Mouse (Mus musculus) right cerebral cortex, postnatal 25 days (tissue): ENCODE data around the gene Otoa.

ENCODE experiments used
- DNase-seq: peaks from one replicate; pipeline ENCODE4 v3.0.0; 2022

Gene Otoa

DNA sequence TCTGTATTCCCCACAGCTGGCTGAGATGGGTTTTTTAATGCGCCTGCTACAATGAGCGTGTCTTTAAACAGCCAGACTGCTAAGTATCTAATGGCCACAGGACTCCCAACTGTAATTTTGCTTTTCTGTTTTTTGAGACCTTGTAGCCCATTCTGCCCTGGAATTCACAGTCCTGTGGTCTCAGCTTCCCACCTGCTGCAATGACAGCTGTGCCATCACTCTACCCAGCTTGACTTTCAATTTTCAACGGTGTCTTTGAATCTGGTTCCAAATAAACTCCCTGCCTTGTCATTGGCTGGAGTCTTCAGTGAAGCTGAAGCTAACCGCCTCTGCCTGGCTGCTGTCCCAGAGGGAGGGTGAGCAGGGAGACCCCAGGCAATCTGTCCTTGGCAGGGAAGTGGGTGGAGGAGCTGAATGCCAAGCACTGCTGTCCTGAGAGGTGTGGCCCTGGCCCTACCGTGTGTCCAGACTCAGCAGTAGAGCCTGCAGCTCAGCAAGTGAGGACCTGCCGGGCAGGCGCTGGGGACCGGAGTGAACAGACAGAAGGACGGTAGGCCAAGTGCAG lies 1.6 kb downstream of the Otoa start:
- no peak for DNase-seq

DNA sequence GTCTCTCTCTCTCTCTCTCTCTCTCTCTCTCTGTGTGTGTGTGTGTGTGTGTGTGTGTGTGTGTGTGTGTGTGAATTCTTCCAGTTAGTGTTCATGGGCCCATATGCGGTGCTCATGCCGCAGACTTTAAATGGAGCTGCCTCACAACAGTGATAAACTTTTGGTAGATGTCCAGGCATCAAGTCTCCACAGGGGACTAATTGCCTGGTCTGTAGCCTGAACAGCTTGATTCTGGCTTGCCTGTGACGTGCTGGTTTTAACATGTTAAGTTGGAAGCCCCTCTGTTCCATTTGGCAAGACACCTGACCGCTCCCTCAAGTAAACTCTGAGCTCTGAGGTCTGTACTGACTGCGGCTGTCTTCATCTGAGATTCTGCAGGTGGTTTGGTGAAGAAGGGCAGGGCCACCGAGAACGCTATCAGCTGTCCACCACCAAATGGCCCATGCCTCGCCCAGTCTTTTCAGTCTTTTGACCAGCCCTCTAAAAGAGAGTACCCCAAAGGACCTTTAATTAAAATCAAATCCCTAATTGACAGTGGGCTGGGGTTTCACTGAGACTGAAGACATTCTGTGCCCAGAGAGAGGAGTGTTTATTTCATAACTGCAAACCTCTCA lies 3.5 kb downstream of the Otoa start:
- DNase-seq = no peak

DNA sequence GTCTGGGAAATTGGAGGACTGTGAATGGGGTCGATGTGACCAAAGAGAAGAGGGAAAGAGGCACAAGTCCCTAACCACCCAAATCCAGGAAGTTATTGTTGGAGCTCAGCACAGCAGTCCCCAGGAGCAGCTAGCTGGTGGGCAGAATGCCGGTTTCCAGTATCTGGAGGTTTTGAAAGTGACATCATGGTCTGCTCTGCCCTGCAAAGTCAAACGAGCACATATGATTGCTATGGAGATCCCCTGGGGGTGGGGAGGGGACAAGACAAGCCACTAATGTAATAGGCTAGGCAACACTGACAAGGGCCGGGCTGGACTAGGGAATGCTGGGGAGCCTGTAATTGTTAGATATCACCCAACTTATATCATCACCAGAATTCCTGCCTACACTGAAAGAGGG lies 4.0 kb downstream of the Otoa start:
- no peak for DNase-seq

DNA sequence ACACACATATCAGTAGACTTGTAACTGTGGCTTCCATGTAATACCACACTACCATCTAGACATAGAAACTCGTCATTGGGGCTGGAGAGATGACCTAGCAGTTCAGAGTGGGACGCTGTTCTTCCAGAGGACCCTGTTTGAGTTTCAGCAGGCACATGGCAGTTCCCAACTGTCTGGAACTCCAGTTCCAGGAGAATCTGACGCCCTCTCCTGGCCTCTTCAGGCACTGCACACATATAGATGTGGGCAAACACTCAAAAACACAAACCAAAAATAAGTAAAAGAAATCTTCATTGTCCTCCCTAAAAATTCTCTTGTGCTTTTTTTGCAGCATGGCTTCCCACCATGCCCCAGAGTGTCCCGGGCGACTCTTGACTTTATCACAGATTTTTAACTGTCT lies 7.3 kb downstream of the Otoa start:
- DNase-seq = no peak

DNA sequence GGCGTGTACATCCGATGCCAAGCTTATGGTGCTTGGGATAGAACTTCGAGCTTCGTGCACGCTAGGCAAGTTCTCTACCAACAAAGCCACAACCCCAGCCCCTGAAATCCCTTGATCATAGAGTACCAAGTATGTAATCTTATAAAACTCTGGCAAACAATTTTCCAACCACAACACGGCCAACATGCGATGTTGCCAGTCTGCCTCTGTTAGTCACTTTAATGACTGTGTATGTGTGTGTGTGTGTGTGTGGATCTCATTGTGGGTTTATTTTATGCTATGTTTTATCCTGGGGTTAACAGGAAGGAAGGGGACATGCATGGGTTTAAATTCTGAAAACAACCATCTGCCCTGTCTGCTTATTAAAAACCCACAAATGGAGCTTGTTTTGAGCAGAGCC lies 9.3 kb downstream of the Otoa start:
- DNase-seq = no peak

DNA sequence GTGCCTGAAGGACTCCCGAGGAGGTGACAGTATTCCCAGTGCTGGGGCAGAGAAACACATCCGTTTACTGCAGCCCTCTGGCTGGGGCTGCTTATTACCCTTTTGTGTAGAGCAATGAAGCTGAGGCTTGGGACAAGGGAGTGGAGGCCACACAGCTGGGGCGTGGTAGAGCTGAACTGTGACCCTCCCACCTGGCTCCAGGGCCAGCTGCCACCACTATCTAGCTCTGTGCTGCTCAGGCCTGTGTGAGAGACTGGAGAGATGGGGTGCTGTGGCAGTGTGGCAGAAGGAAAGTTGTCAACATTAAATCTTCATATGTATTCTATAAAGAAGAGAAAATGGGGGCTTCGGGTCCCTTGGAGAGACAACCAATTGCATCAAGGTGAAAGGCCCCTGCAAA lies 11.6 kb downstream of the Otoa start:
- DNase-seq = no peak

DNA sequence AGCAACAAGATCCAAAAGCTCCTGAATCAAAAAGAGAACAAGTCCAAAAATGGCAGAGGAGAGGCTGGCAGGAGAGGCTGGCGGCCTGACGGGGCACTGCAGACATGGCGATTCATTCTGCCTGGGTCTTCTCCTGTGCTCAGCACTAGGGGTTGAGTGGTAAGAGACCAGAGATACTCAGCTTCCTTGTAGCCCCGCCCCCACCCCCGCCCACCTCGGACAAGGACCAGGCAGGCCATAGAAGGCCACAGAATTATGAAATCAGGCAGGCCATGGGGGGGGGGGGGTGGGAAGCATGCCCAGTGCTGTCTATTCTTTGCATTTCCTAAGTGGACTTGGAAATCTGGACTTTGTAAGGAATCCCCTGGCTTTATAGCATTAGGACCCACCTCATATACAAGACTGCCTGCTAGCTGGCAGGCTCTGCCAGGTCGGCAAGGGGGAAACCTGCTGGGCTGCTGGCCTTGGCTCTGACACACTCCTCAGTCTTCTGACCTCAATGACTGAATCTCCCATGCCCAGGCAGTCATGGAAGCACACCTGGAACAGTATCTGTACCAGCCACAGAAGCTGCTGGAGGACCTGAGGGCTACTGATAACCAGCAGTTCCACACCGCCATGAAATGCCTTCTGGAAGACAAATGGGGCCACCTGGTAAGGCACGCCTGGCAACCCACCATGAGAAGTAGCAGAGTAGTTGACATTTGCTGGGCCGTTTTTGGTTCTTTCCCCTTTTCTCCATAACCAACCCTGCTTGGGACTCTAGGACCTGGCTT lies 17.4 kb downstream of the Otoa start:
- DNase-seq = no peak

DNA sequence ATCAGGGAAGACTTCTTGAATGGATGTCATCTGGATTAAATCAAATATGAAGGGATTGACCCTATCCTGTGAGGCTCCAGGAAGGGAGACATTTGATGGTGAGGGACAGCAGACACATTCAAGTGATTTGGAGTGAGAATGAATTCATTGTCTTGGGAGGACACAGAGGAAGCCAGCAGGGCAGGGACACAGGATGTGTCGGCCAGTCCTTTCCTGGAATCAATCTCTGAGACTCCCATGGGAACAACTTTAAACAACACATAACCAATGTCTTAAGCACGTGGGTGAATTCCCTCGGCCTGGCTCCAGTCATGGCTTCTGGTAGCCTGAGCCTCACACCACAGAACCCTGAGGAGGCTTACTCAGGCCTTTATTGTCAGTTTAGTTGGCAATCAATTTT lies 26.4 kb downstream of the Otoa start:
- no peak for DNase-seq

DNA sequence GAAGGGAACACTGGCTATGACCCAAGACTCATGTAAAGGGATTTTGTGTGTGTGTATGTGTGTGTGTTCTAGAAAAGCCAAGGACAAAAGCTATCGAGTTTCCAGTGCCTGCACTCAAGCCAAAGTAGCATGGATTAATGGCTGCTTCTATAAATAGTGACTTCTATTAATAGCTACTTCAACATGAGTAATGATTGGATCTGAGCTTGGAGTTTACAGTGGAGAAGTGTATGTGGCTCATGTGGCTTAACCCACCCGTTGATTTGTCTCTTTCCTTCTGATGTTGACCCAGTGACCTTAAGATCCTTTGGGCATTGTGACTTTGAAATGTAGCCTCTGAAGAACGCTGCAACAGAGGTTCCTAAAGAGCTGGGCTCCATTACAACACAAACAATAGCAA lies 29.9 kb downstream of the Otoa start:
- DNase-seq = no peak

DNA sequence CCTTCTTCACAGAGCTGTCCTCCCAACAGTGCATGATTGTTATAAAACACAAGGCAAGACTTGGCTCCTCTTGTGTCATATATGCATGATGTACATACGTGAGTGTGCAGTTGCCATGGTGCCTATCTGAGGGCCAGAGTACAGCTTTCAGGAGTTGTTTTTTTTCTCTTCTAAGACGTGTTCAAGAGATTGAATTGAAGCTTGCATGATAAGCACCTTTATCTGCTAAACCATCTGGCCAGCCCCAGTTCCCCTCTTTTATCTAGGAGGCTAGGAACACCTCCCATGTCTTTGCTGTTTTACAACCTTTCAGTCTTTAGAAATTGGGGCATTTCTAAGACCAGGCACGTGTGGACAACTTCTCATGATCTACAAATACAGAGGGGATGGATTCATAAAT lies 30.3 kb downstream of the Otoa start:
- DNase-seq = no peak

DNA sequence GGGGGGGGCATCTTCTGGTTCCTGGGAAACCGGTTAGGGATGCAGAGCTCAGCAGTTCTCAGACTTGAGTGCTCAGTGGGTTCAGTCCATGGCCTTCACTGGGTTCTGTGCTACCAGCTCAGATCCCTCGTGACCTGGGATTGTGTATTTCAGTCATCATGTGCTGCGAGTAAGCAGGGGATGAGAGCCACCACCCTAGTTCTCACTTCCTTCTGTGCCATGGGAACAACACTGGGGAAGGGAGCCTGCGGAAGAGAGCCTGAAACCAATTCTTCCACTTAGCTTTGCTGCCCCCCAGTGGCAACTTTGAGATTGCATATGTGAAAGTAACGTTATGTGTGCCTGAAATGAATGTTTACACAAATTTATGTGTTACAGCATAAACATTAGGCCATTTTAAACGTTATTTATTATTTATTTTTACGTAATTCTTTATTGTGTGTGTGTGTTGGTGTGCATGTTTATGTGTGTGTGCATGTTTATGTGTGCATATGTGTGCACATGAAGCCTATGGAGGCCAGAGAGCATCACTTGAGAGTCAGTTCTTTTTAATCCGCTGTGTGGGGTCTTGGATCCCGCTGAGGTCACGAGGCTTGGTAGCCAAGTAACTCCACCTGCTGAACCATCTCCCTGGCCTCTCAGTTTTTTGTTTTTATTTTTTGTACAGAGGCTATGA lies 38.8 kb downstream of the Otoa start:
- peak; percentile 79 for DNase-seq

DNA sequence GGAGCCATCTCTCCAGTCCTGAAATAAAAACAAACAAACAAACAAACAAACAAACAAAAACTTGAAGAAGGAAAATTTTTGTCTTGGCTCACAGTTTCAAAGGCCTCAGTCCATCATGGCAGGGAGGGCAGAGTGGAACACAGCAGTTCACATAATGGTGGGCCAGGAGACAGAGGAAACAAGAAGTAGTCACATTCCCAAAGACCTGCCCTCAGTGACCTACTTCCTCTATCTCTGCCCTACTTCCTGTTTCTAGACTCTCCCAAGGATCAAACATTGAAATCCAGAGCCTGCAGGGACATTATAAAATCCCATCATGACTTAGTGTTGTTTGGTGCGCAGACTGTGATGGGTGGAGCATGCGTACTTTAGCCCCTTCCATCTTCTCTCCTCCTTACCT lies 49.4 kb downstream of the Otoa start:
- DNase-seq = no peak

DNA sequence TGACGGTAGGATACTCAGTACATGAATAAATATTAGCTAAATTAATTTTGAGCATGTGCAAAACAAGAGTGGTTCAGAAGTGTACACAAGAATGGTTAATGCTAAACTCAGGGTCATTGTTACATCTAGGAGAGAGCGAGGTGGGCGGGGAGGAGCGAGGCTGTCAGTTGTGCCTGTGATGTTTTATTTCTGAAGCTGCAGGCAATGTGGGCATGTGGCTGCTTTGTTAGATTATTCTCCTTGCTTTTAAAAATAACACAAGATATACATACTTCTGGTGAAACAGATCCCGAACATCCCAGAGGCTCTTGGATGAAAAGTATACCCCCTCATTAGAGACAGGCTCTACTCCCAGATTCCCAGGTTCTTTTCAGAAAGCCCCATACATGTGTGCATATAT lies 59.8 kb downstream of the Otoa start:
- no peak for DNase-seq

DNA sequence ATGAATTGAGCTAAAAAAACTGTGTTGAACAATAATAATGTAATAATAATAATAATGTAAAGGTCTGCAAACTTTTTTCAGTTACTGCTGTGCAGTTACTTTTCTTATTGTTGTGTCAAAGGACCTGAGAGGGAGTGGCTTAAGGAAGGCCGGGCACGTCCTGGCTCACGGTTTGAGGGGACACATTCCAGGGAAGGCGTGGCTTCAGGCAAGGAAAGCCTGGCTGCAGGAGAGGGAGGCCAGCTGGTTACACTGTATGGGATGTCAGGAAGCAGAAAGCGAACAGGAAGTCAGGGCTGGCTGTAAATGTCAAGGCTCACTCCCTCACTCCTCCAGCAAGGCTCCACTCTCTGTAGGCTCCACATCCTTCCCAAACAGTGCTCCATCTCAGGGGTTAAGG lies 69.2 kb downstream of the Otoa start:
- no peak for DNase-seq

DNA sequence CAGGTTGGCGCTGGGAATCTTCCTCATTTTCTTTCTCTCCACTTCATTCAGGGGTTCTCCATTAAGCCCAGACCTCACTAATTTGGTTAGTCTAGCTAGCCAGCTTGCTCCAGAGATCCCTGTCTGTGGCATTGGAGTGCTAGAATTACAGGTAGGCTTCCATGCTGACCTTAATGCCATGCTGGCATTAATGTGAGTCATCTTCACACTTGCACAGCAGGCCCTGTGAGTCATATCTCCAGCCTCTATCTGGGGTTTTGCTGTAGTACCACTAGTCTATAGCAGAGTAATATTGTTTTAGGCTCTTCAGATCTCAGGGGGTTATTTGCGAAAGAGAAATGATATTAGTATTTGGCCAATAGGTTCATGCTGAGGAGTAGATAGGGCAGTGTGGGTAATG lies 70.7 kb downstream of the Otoa start:
- no peak for DNase-seq

DNA sequence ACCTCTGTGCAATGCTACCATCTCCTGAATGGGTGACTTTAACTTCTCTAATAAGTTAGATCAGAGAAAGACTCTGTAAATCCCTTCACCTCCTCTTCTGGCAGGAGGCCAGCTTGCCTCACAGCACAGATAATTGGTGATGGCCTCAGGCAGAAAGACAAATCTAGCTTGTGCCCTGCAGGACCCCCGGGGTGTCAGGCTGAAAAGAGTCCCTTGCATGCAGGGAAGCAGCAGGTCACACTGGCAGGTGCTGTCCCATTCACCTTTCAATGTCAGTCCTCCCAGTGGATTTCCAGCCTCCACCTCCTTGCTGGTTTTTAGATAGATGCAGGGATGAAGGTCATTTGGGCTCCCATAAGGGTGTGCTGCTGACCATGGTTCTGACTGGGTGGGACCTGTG lies 84.2 kb downstream of the Otoa start:
- no peak for DNase-seq

DNA sequence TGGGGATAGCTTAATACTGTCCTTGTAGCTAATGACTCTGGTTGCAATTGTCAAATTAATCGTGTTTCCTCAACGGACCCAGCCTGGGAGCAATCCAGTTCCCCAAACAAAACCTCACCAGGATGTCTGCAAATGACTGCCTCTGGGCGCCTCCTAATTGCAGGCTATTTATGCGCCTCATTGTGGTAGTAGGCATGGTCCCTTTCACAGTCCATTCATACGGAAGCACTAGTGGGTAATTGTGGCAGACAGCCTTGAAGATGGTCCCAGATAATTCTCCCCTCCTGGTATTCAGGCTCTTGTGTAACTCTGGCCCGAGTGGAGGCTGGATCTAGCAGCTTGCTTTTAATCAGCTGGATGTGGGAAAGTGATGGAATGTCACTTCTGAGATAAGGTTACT lies 90.4 kb downstream of the Otoa start:
- no peak for DNase-seq

DNA sequence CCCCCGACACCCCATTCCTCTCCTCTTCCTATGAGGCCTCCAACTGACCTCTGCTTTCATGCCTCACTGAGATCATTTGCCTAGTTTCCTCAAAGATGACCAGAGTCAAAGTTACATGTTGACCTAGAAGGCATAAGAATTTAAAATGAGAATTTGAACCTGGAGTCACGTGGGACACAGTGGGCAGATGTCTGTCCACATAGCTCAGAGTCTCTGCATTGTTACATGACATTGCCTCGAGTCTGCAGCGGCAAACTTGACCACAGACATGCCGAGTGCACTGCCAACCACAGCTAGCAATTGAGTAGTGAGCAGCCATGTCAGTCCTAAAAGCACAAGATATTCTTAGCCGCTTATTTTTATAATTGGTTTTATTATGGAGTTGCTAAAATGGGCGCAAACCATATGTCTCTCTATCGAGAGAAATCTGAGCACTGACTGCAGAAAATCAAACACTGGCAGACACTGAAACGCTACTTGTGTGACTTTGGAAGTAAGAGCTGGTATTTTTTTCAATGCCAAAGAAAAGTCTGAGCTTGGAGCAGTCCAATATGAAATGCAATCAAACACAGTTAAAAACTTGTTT lies 105.8 kb downstream of the Otoa start:
- DNase-seq = no peak

DNA sequence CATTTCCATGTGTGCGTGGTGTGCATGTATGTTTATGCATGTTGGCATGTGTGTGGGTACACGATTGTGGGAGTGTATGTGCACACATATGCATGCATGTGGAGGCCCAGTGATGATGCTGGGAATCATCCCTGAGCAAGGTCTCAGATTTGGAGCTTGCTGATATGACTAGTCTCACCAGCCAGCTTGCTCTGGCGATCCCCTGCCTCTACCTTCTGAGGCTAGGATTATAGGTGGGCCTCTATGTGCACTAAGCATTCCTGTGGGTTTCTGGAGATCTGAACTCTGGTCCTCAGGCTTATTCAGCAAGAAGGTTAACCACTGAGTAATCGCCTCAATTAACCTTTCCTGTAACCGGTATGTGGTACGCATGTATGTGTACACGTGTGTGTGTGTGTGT lies 107.5 kb downstream of the Otoa start:
- no peak for DNase-seq

DNA sequence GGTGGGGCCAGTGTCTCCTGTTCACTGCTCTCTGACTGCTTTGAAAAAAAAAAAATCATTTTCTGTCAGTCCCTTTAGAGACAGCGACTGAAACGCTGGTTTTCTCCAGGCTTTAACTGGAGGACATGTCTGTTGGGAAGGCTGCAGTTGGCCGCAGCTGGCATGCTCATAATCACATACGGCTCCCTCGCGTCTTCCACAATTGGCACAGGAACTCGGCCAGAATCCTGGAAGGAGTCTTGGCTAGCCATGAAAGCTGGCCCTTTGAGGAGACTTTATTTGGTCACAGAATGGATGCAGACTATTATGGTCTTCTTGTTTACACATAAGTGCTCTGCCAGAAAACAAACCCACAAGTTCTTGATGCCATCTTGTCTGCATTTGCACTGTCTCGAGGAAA lies 117.5 kb downstream of the Otoa start:
- DNase-seq = peak; percentile 42

DNA sequence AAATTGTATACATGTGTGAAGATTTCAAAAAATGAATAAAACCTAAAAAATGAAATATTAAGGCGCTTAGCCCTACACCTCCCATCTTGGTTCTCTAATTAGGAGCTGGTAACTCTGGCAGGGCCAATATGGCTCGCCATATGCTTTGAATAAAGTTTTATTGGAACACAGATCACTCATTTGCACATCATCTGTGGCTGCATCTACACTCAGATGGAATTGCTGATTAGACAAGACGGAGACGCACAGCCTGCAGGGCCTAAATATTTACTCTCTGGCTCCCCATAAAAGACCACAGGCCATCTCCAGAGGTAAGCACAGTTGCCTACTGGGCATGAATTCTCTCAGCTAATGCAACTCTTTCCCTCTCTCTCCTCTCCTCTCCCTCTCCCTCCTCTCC lies 130.4 kb downstream of the Otoa start:
- no peak for DNase-seq
